Mouse (Mus musculus): Measurements from ENCODE around the gene Cyp4a30b.

Cyp4a30b gene

DNA sequence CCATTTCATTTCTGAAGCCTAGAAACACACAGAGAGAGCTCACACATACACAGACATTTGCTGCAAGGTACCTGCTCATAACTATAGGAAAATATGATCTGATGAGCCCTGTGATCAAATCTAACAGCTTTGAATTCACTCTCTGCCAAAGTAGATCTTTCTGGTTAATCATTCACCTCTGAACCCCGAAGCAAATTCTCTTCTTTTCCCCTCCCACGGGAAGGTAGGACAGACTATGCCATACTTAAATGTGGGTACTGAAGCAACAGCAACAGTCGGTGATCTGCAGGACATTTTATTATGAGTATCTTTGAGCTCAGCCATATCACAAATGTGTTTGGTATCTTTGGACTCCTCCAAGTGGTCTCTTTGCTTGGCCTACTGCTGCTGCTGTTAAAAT is at the start of gene Cyp4a30b:
Gene Cyp4a30b, plus strand, starts transcription at position 301 of the 400 bp plus-strand sequence.
- WGBS: 80% methylated on average over 3 of the region's 3 CpGs

GRCm38 (mm10) chr4:115411324-115411723 is 41.1 kb upstream of the Cyp4a30b start, which contains the start of gene Cyp4a12b:
Gene Cyp4a12b, plus strand, starts transcription at chr4:115411624.

GRCm38 (mm10) chr4:115450577-115451137 is 1.7 kb upstream of the Cyp4a30b start:
- 66% methylated on average over 3 of the region's 3 CpGs for WGBS

- 71% methylated on average over 3 of the region's 3 CpGs for WGBS
Measured at GRCm38 (mm10) chr4:115473585-115473984, 21.2 kb downstream of the Cyp4a30b start.

- whole genome bisulfite sequencing: 54% methylated on average over 6 of the region's 6 CpGs
Measured at GRCm38 (mm10) chr4:115481006-115481652, 28.7 kb downstream of the Cyp4a30b start.

- 82% methylated on average over 1 of the region's 1 CpGs for WGBS
Measured at GRCm38 (mm10) chr4:115496001-115496400, 43.6 kb downstream of the Cyp4a30b start, which contains the start of gene Cyp4a14. Gene Cyp4a14, minus strand, starts transcription at chr4:115496142.

DNA sequence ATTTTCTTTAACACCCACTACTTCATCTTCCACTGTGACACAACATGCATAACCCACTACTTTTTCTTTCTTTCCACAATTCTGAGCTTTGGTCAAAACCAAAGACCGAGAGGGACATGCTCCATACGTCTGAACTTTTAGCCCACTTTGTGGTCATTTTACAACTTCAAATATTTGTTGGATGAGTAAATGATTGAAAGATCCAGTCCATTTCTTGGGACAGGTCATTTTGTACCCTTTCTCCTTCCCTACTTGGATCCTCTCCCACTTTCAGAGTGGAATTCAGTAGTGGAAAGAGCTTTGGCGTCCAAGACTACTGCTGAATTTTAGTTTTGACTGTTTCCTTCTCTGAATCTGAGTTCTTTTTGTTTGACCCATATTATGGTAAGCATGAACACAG is 45.1 kb downstream of the Cyp4a30b start:
- WGBS: 87% methylated on average over 3 of the region's 3 CpGs

DNA sequence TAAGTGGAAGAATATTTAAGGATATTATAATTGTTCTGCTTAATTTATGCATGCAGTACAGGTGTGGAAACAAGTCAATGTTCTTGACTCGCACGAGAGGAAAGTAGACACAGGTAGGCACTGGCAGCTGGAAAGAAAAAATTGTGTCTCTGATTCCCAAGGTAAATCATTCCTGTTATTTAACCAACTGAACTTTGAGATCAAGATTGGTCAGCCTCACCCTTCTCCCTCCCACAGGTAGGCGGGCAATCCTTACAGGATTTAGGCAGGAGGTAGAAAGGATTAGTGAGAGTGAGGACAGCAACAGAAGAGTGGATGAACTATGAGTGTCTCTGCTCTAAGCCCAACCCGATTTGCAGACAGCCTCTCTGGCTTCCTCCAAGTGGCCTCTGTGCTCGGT is 65.6 kb downstream of the Cyp4a30b start, which contains the start of gene Cyp4a10:
Gene Cyp4a10, plus strand, starts transcription at position 265 of the 400 bp plus-strand sequence.
- 83% methylated on average over 5 of the region's 5 CpGs for WGBS

DNA sequence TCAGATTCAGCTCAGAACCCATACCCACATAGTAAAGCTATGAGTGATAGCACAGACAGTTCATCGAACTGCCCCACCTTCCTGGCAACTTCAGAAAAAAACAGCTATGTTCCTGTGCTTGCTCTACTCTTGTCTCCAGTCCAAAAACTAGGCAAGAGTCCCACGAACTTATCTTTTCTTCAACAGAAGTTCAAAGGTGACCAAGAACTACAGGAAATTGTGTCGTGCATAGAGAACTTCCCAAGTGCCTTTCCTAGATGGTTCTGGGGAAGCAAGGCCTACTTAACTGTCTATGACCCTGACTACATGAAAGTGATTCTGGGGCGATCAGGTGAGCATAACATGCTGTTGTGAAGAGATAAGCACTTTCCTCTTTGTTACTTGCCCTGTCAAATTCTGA is 67.0 kb downstream of the Cyp4a30b start:
- 76% methylated on average over 4 of the region's 4 CpGs for WGBS

Measured in cerebral cortex, adult 2 months (tissue).